In genomic region chr1:30875746-30876145, GRCm38 (mm10) we compare ENCODE assay signal across 21 mouse cellular contexts.
"Had no signal": no experiment of that assay in that cellular context is flagged by ENCODE, and none has a peak within 500 bp of the region (broad histone marks: within the 10 kb centered on the region; RNA-seq: fewer than 3 reads in every experiment).

No protein-coding gene starts in this region.

- H3K9me3 ChIP-seq: kidney, embryonic 15.5 days; limb, embryonic 10.5 days; liver, embryonic 12.5 days; liver, embryonic 15.5 days; lung, embryonic 15.5 days; megakaryocyte, embryonic 14.5 days; midbrain, embryonic 10.5 days; midbrain, embryonic 13.5 days; neural tube, embryonic 13.5 days had no signal

- H3K4me3 ChIP-seq: kidney, embryonic 15.5 days; limb, embryonic 10.5 days; limb, embryonic 13.5 days; liver, embryonic 12.5 days; liver, embryonic 15.5 days; lung, embryonic 15.5 days; megakaryocyte, embryonic 14.5 days; midbrain, embryonic 10.5 days; midbrain, embryonic 13.5 days; myocyte; neural tube, embryonic 13.5 days had no signal

- H3K36me3 ChIP-seq: kidney, embryonic 15.5 days; limb, embryonic 10.5 days; limb, embryonic 13.5 days; liver, embryonic 12.5 days; liver, embryonic 15.5 days; lung, embryonic 15.5 days; midbrain, embryonic 13.5 days; neural tube, embryonic 13.5 days had no signal

- H3K27me3 ChIP-seq: kidney, embryonic 15.5 days; limb, embryonic 13.5 days; liver, embryonic 12.5 days; liver, embryonic 15.5 days; lung, embryonic 15.5 days; megakaryocyte, embryonic 14.5 days; midbrain, embryonic 13.5 days; neural tube, embryonic 13.5 days had no signal

- H3K9ac ChIP-seq: kidney, embryonic 15.5 days; limb, embryonic 13.5 days; liver, embryonic 12.5 days; liver, embryonic 15.5 days; lung, embryonic 15.5 days; midbrain, embryonic 13.5 days; neural tube, embryonic 13.5 days had no signal

- H3K4me2 ChIP-seq: kidney, embryonic 15.5 days; limb, embryonic 13.5 days; liver, embryonic 12.5 days; liver, embryonic 15.5 days; lung, embryonic 15.5 days; midbrain, embryonic 13.5 days; neural tube, embryonic 13.5 days had no signal

- ATAC-seq: liver, embryonic 12.5 days; midbrain, embryonic 13.5 days; midbrain, embryonic 16.5 days had no signal

- H3K27ac ChIP-seq: kidney, embryonic 15.5 days; limb, embryonic 10.5 days; limb, embryonic 13.5 days; liver, embryonic 12.5 days; liver, embryonic 15.5 days; lung, embryonic 15.5 days; midbrain, embryonic 10.5 days; midbrain, embryonic 13.5 days; neural tube, embryonic 13.5 days had no signal

- DNase-seq: kidney, postnatal 10 days; kidney, postnatal 4 days; layer of hippocampus, adult 9-11 months; liver; lung, adult 18-20 months; lung, postnatal 10 days; lung, postnatal 36 days; thymus, adult 18-20 months; thymus, postnatal 36 days had no signal
